Mouse (Mus musculus) heart, embryonic 14.5 days (tissue): Measurements from ENCODE around the gene Rnasek. TPM values are rescaled to one million over a fixed set of nuclear protein-coding genes. Genes with fewer than 3 reads are reported as not detected.

ENCODE experiments used
- ATAC-seq: fragments of 200-750 bp; cut with Nextera tagmentation; 2 replicates; pipeline ENCODE4 v1.8.0; 2017; ENCODE audit warnings: low read depth, moderate TSS enrichment; ENCODE audit not compliant: insufficient number of reproducible peaks, insufficient read depth, low FRiP score
- H3K27ac ChIP-seq, 2 experiments: fragments of 200-500 bp in 1 of 2; fragments of 300-500 bp in 1 of 2; sonication (generic) in 1 of 2; replicated peaks in 1 of 2; 2 replicates each; pipeline ENCODE4 v1.5.1; 2012 to 2014; ENCODE audit warnings: low read depth in 2 of 2, low read length in 2 of 2, control low read depth in 1 of 2, mild to moderate bottlenecking in 1 of 2, mixed read lengths in 1 of 2; ENCODE audit not compliant: control insufficient read depth in 1 of 2, insufficient read depth in 1 of 2
- H3K27me3 ChIP-seq: fragments of 300-500 bp; sonication (generic); 2 replicates; pipeline ENCODE4 v1.6.1; 2014; ENCODE audit warnings: mild to moderate bottlenecking, low read length, control low read depth; ENCODE audit not compliant: control insufficient read depth, insufficient read depth
- H3K36me3 ChIP-seq: fragments of 300-500 bp; sonication (generic); 2 replicates; pipeline ENCODE4 v1.6.1; 2014; ENCODE audit warnings: mild to moderate bottlenecking, control low read depth, low read length, mixed read lengths; ENCODE audit not compliant: control insufficient read depth, insufficient read depth
- H3K4me1 ChIP-seq, 2 experiments: fragments of 200-500 bp in 1 of 2; fragments of 300-500 bp in 1 of 2; sonication (generic) in 1 of 2; 2 replicates each; pipeline ENCODE4 v1.6.1; 2012 to 2014; ENCODE audit warnings: low read length in 2 of 2, control low read depth in 1 of 2, mixed read lengths in 1 of 2; ENCODE audit not compliant: control insufficient read depth in 2 of 2, insufficient read depth in 2 of 2
- H3K4me2 ChIP-seq: fragments of 300-500 bp; sonication (generic); 2 replicates; pipeline ENCODE4 v1.6.1; 2014; ENCODE audit warnings: mild to moderate bottlenecking, low read length
- H3K4me3 ChIP-seq, 2 experiments: fragments of 200-500 bp in 1 of 2; fragments of 300-500 bp in 1 of 2; sonication (generic) in 1 of 2; 2 replicates each; pipeline ENCODE4 v1.5.1; 2012 to 2014; ENCODE audit warnings: low read length in 2 of 2, mild to moderate bottlenecking in 2 of 2, control low read depth in 1 of 2, low read depth in 1 of 2, moderate library complexity in 1 of 2; ENCODE audit not compliant: control insufficient read depth in 1 of 2, insufficient read depth in 1 of 2
- H3K9ac ChIP-seq: fragments of 300-500 bp; sonication (generic); 2 replicates; pipeline ENCODE4 v1.6.1; 2014; ENCODE audit warnings: mild to moderate bottlenecking, low read length
- H3K9me3 ChIP-seq: fragments of 300-500 bp; sonication (generic); 2 replicates; pipeline ENCODE4 v1.6.1; 2016; ENCODE audit warnings: low read length, control low read depth; ENCODE audit not compliant: control insufficient read depth
- WGBS: fragments of 180-500 bp; shearing (Covaris S2); extraction: QIAGEN DNeasy Blood & Tissue Kit; methylation state at CpG from one replicate; pipeline ENCODE4 v1.1.7; 2014; 5-methylcytosine and 5-hydroxymethylcytosine counted together
- polyA plus RNA-seq: library from polyadenylated mRNA; unstranded; fragments of >200 nt; fragmentation: Nextera tagmentation; extraction: Ambion mirVana; gene quantifications from 2 replicates; pipeline ENCODE4 v1.2.1, GENCODE M21; 2014

Gene Rnasek
- polyA plus RNA-seq, 1 experiment from 2014 or later, result 240 TPM

DNA sequence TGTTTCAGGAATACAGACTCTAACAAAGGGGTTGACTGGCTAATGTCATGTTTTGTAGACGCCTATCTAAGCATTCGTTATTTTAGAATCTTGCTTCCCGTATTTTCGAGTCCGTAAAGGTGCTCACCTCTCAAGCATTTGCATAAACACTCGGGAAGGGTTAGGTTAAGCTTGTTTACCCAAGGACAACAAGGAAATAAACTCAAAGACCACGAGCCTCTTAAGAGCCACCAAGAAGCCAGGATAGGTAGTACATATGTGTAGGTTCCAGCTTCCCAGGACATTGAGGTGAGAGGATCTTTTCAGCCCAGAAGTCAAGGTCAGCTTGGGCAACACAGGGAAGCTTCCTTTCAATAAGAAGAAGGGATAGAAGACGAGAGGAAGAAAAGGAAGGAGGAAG is 40.5 kb downstream of the Rnasek start:
- 81% methylated on average over 8 of the region's 8 CpGs for WGBS
- Histone ChIP-seq H3K9me3 (no peaks in the 10 kb centered on the region; the same call in 1 of the 2 replicates), H3K4me2 (no peak overlapping the region), H3K36me3 (no peaks in the 10 kb centered on the region), H3K9ac (no peak overlapping the region), H3K27me3 (no peaks in the 10 kb centered on the region), H3K4me3 (no peak overlapping the region), H3K27ac (no peak overlapping the region), H3K4me1 (no peaks in the 10 kb centered on the region)
- ATAC-seq, result no peak

- H3K4me3 ChIP-seq, result no peak overlapping the region
- WGBS, result 81% methylated on average over 3 of the region's 3 CpGs
- no peaks in the 10 kb centered on the region for H3K36me3 ChIP-seq
- no peak for ATAC-seq
- no peaks in the 10 kb centered on the region; the same call in 1 of the 2 replicates for H3K9me3 ChIP-seq
- H3K4me1 ChIP-seq, result no peaks in the 10 kb centered on the region
- H3K27ac ChIP-seq, result no peak overlapping the region
- no peak overlapping the region for H3K9ac ChIP-seq
- H3K4me2 ChIP-seq, result no peak overlapping the region
- no peaks in the 10 kb centered on the region for H3K27me3 ChIP-seq
Observed at GRCm38 (mm10) chr11:70198332-70198731, 41.3 kb downstream of the Rnasek start.

DNA sequence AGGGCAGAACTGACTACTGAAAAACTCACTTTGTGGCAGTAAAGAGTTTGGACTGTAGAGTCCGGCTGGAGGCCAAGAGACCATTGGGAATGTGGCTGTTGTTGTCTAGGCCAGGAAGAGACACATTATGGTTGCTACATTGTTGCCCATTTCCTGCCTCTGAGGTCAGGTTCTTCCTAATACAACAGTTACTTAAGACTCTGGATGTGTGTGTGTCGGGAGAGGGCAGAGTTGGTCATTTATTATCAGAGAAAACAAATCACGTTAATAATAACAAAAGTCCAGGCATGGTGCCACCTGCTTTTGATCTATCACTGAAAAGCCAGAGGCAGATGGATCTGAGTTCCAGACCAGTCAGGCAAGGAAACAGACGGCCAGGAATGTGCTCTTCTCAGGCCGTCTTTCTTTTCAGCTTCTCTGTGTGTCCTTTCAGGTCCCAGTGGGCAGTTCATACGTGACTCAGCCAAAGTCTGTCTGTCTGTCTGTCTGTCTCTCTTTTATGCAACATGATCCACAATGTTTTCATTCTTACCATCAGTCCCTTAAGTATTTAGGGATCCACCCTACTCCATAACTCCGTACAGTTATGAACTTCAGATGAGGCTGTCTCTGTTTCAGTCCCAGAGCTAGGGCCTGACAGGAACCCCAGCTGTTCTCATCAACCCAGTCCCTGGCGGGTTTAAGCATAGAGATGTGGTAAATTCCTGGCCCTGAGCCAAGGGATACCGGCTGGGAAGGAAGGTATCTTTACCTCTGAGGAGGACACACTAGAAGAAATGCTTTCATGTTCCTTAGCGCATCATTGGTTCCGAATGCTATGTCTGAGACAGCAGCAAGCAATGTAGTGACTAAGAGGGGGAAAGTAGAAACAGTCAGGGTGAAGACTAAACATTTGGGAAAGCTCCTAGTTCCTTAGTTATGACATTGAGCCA is 46.0 kb downstream of the Rnasek start:
- no peak for ATAC-seq
- no peaks in the 10 kb centered on the region for H3K27me3 ChIP-seq
- H3K36me3 ChIP-seq, result no peaks in the 10 kb centered on the region
- no peak overlapping the region for H3K27ac ChIP-seq
- H3K4me3 ChIP-seq, result no peak overlapping the region
- H3K9ac ChIP-seq, result no peak overlapping the region
- H3K4me2 ChIP-seq, result no peak overlapping the region
- WGBS, result 50% methylated on average over 11 of the region's 11 CpGs
- H3K9me3 ChIP-seq, result no peaks in the 10 kb centered on the region; the same call in 1 of the 2 replicates
- H3K4me1 ChIP-seq, result no peaks in the 10 kb centered on the region

DNA sequence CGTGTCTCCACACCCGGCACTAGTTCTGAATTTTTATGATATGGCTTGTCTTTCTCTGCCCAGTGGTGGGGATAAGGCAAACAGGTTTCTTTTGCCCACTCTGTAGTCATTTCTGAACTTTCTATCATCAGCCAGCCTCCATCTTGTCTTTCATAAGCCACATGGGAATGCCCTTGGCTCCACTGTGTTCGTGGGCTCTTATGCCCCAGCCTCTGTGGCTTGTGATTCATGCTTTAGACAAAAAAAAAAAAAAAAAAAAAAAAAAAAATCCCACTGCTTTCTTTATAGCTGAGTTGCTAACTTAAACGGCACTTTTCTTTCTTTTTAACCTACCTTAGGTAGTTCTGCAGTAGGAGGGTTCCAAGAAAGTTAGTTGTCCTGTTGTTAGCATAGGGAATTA is 47.5 kb downstream of the Rnasek start:
- H3K9ac ChIP-seq, result no peak overlapping the region
- no peak overlapping the region for H3K4me3 ChIP-seq
- H3K4me2 ChIP-seq, result no peak overlapping the region
- H3K4me1 ChIP-seq, result no peaks in the 10 kb centered on the region
- H3K9me3 ChIP-seq, result no peaks in the 10 kb centered on the region; the same call in 1 of the 2 replicates
- 73% methylated on average over 4 of the region's 4 CpGs for WGBS
- no peaks in the 10 kb centered on the region for H3K27me3 ChIP-seq
- no peak overlapping the region for H3K27ac ChIP-seq
- H3K36me3 ChIP-seq, result no peaks in the 10 kb centered on the region
- ATAC-seq, result no peak

DNA sequence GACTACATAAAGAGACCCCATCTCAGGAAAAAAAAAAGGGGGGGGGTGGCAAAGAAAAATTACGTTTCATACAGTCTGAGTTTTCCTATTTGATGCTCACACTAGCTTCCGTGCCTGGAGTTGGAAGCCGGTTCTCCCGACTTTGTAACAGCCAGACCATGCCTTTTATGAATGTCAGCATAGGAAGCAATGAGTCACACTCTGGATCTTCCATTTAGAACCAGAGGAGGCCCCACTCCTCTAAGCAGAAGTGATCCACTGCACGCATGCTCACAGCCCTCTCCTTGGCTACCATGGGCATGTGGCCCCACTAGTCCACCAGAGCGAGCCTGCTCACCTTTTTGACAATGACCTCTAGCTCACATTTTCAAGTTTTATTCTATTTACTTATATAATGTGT is 48.5 kb downstream of the Rnasek start:
- Histone ChIP-seq H3K27me3 (no peaks in the 10 kb centered on the region), H3K9ac (no peak overlapping the region), H3K36me3 (no peaks in the 10 kb centered on the region), H3K4me1 (no peaks in the 10 kb centered on the region), H3K9me3 (no peaks in the 10 kb centered on the region; the same call in 1 of the 2 replicates), H3K4me3 (no peak overlapping the region), H3K4me2 (no peak overlapping the region), H3K27ac (no peak overlapping the region)
- no peak for ATAC-seq
- WGBS, result 63% methylated on average over 6 of the region's 6 CpGs

DNA sequence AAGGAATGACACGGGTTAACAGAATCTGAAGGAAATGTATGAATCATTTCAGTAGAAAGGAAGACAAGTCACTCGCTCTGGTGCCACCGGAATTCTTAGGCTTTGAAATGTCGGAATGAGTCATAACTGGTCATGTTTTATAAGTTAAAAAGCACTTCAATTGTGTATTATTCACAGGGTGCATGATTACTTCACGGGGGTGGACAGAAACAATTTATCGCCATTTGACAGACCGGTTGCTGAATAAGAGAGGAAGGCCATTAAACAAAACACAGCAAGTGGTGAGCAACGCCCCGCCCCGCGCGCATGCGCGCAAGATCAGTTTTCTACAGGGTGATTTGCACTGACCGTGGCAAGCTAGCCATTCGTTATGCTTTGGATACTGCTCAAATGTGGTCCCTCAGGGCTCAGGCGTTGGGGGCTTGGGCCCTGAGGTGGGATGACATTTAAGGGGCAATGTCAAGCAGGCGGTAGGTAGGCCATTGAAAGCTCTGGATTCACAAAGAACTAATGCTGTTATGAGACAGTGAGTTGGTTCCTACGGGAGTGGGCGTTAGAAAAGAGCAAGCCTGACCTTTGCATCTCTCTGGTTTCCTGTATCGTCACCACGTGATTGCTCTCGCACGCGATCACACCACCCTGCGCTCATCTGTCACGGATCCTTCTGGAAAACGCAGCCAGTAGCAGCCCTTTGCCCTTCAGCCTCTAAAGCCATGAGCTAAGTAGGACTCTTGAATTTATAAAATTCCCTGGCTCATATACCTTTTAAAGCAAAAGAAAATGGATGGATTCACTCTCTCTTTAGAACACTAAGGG is 50.1 kb downstream of the Rnasek start:
- WGBS, result 87% methylated on average over 28 of the region's 28 CpGs
- Histone ChIP-seq H3K27me3 (no peaks in the 10 kb centered on the region), H3K27ac (no peak overlapping the region), H3K36me3 (no peaks in the 10 kb centered on the region), H3K4me3 (no peak overlapping the region), H3K9me3 (no peaks in the 10 kb centered on the region), H3K4me1 (no peaks in the 10 kb centered on the region), H3K9ac (no peak overlapping the region), H3K4me2 (no peak overlapping the region)
- no peak for ATAC-seq
